Mouse (Mus musculus) lung, postnatal 0 days (tissue): ENCODE measurements around the gene Ptpn1. TPM values are rescaled to one million over a fixed set of nuclear protein-coding genes. Genes with fewer than 3 reads are reported as not detected.

Source experiments
- ATAC-seq: fragments of 200-750 bp; cut with Nextera tagmentation; 2 replicates; pipeline ENCODE4 v1.8.0; 2017; ENCODE audit warnings: moderate library complexity
- DNase-seq: peaks from one replicate; pipeline ENCODE4 v3.0.0-alpha.2; 2016; ENCODE audit warnings: low spot score
- H3K27ac ChIP-seq: fragments of 300-500 bp; sonication (generic); 2 replicates; pipeline ENCODE4 v1.5.1; 2014; ENCODE audit warnings: antibody characterized with exemption, mild to moderate bottlenecking, low read length, mixed read lengths
- H3K27me3 ChIP-seq: fragments of 300-500 bp; sonication (generic); replicated peaks from 2 replicates; pipeline ENCODE4 v1.6.1; 2014; ENCODE audit warnings: low read length, mixed read lengths; ENCODE audit not compliant: insufficient read depth
- H3K36me3 ChIP-seq: fragments of 300-500 bp; sonication (generic); 2 replicates; pipeline ENCODE4 v1.6.1; 2014; ENCODE audit warnings: low read length, mixed read lengths; ENCODE audit not compliant: insufficient read depth
- H3K4me1 ChIP-seq: fragments of 300-500 bp; sonication (generic); 2 replicates; pipeline ENCODE4 v1.6.1; 2014; ENCODE audit warnings: antibody characterized with exemption, low read depth, low read length, mixed read lengths; ENCODE audit not compliant: insufficient read depth
- H3K4me2 ChIP-seq: fragments of 300-500 bp; sonication (generic); replicated peaks from 2 replicates; pipeline ENCODE4 v1.6.1; 2014; ENCODE audit warnings: low read depth, mild to moderate bottlenecking, low read length, moderate library complexity, mixed read lengths
- H3K4me3 ChIP-seq: fragments of 300-500 bp; sonication (generic); 2 replicates; pipeline ENCODE4 v1.5.1; 2014; ENCODE audit warnings: low read depth, low read length
- H3K9ac ChIP-seq: fragments of 300-500 bp; sonication (generic); replicated peaks from 2 replicates; pipeline ENCODE4 v1.6.1; 2014; ENCODE audit warnings: low read depth, mild to moderate bottlenecking
- H3K9me3 ChIP-seq: fragments of 300-500 bp; sonication (generic); 2 replicates; pipeline ENCODE4 v1.6.1; 2016; ENCODE audit warnings: low read length, mixed read lengths
- CTCF ChIP-seq: IDR thresholded peaks from 2 replicates; pipeline ENCODE4 v1.5.1; 2016; ENCODE audit warnings: antibody characterized with exemption, mild to moderate bottlenecking
- EP300 ChIP-seq: IDR thresholded peaks from 2 replicates; pipeline ENCODE4 v1.6.1; 2016; ENCODE audit warnings: antibody characterized with exemption, mild to moderate bottlenecking, control low read depth
- WGBS: fragments of 180-500 bp; shearing (Covaris S2); extraction: QIAGEN DNeasy Blood & Tissue Kit; methylation state at CpG from one replicate; pipeline ENCODE4 v1.1.7; 2014; 5-methylcytosine and 5-hydroxymethylcytosine counted together
- polyA plus RNA-seq: library from polyadenylated mRNA; unstranded; fragments of >200 nt; fragmentation: Nextera tagmentation; extraction: Ambion mirVana; gene quantifications from 2 replicates; pipeline ENCODE4 v1.2.1, GENCODE M21; 2015

The Ptpn1 gene
- polyA plus RNA-seq, 1 experiment from 2014 or later = 81.2 TPM

DNA sequence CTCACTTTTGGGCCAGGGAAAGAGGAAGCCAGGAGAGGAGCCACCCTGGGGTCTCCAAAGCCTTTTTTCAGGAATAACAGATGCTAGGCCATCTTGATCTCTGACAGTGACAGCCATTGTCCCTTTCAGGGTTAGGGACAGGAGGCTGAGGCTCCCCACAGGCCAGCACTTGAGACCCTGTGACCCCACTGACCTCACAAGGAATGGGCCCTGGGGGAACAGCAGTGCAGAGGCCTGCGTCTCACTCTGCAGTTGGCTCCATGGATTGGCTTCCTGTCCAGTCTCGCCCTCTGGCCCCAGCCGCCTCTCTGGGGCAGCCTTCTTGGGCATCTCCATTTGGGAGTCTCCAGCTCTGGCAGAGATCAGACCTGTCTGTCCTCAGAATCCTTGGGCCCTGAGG lies 76.3 kb downstream of the Ptpn1 start:
- no peaks in the 10 kb centered on the region for H3K9me3 ChIP-seq
- H3K36me3 ChIP-seq = no peaks in the 10 kb centered on the region
- DNase-seq (no peak), ATAC-seq (no peak)
- no peak overlapping the region for H3K27ac ChIP-seq
- H3K27me3 ChIP-seq = no peaks in the 10 kb centered on the region
- no peak overlapping the region for H3K4me2 ChIP-seq
- TF ChIP-seq CTCF (no peak), EP300 (no peak)
- 96% methylated on average over 3 of the region's 3 CpGs for WGBS
- no peaks in the 10 kb centered on the region for H3K4me1 ChIP-seq
- no peak overlapping the region for H3K9ac ChIP-seq
- H3K4me3 ChIP-seq = no peak overlapping the region

DNA sequence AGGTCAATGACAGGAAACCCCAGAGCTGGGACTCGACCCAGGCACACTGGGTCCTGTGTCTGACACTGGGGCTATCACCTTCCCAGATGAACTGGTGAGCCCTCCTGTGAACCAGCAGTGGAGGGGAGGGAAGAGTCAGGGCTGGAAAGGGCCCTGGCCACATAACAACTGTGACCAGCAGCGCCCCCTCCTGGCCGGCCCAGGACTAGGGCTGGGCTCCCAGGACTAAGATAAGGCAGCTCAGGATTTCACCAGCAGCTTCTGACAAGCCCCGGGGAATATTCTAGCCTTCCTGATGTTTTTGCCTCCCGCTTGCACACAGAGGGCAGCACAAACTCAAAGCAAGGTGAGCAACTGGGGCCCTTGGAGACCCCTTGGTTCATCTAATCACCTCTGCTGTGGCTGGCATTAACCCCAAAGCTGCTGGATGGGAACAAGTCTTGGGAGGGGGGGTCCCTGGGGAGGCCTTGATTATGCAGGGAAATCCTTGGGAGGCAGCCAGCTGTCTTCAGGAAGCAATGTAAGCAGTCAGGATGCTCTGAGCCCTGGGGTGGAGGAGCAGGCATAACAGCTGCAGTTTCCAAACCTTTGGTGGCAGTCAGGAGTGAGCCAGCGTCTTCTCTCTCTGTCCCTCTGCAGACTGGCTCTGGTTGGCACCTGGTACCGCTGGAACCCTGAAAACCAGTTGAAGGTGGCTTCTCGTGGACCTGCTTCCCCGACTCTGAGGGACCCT lies 78.2 kb downstream of the Ptpn1 start, which contains the start of gene Ripor3:
Ripor3 (minus strand) TSS at position 683 of the 733 bp plus-strand sequence.
- Histone ChIP-seq H3K4me3 (no peak within 1 kb of the TSS), H3K27ac (no peak within 1 kb of the TSS), H3K9me3 (no peaks in the 10 kb centered on the region), H3K4me2 (no peak within 1 kb of the TSS), H3K9ac (no peak within 1 kb of the TSS), H3K27me3 (no peaks in the 10 kb centered on the region), H3K4me1 (no peaks in the 10 kb centered on the region), H3K36me3 (no peaks in the 10 kb centered on the region)
- ATAC-seq (peak; percentile 77), DNase-seq (peak; percentile 87)
- 28% methylated on average over 9 of the region's 9 CpGs for WGBS
- TF ChIP-seq EP300 (no peak), CTCF (peak; percentile 85)

DNA sequence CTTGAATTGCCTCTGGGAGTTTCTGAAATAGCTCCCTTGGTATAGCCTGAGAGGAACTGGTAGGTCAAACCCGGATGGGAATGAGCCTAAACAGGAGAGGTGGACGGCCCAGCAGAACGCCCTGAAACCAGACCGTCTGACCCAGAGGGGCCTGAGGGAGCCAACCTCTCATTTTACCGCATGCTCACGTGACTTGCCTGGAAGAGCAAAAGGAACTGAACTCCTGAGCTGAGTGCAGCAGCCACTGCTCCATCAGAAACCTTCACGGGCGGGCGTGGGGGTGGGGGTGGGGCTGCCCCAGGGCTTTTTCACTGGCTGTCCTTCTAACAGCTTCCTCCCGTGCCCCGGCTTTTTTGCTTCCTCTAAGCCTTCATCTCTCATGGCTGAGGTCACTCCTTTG lies 79.0 kb downstream of the Ptpn1 start:
- Histone ChIP-seq H3K4me3 (no peak overlapping the region), H3K9me3 (no peaks in the 10 kb centered on the region), H3K4me1 (no peaks in the 10 kb centered on the region), H3K4me2 (no peak overlapping the region), H3K9ac (no peak overlapping the region), H3K27me3 (no peaks in the 10 kb centered on the region), H3K36me3 (no peaks in the 10 kb centered on the region), H3K27ac (no peak overlapping the region)
- ATAC-seq (no peak), DNase-seq (no peak)
- WGBS = 38% methylated on average over 11 of the region's 11 CpGs
- TF ChIP-seq EP300 (no peak), CTCF (no peak)

DNA sequence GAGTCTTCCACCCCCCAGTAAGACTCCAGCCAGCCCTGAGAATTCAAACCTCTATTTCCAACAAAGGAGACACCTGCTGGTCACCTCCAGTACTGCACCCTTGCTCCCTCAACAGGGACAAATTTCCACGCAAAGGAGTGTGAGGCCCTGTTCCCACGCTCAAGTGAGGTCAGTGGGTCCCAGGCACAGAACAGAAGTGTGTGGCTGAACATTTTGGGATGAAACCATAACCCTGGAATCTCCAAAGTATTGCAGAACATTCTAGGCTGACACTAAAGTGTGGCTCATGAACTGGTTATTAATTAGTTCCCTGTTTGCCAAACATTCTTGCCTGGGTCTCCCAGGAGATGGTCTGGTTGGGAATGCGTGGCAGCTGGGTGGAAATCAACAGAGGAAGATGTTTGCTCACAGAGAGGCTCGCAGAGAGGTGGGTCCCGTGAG lies 85.1 kb downstream of the Ptpn1 start:
- peak overlapping the region; percentile 57; the same call in 1 of the 2 replicates for H3K27ac ChIP-seq
- 8% methylated on average over 5 of the region's 5 CpGs for WGBS

DNA sequence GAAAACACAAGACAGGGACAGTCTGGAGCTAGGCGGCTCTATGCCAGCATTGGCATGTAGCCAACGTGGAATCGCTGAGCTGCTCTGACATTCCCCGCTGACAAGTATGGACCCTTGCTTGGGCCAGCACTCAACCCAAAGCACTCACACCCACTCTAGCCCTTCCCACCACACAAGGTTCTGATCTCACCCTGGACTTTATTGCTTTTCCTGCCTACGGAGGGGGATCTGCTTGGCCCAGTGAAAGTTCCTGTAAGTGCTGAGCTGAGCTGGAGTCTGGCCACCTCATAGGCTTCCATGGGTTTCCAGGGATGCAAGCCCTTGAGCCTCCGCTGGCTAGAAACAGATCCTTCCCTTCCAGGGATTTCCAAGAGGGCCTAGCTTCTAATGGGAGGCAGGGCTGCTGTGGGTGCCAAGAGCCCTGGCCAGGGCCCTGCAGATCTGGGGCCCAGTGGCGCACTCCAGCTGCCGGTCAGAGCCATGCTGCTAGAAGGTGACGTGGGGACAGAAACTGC lies 87.4 kb downstream of the Ptpn1 start:
- WGBS = 28% methylated on average over 9 of the region's 9 CpGs
- peak; percentile 75 for DNase-seq
- Histone ChIP-seq H3K4me3 (no peak overlapping the region), H3K9ac (no peak overlapping the region), H3K27me3 (no peaks in the 10 kb centered on the region), H3K27ac (peak overlapping the region; percentile 49), H3K36me3 (no peaks in the 10 kb centered on the region), H3K4me1 (no peaks in the 10 kb centered on the region; the same call in 1 of the 2 replicates), H3K9me3 (no peaks in the 10 kb centered on the region), H3K4me2 (no peak overlapping the region)
- ATAC-seq = peak; percentile 60
- no peak for TF ChIP-seq EP300
- TF ChIP-seq CTCF = no peak

More for the DNA sequence above, 85.1 kb downstream of the Ptpn1 start:
- peak; percentile 92 for TF ChIP-seq CTCF
- no peak for TF ChIP-seq EP300
- no peak overlapping the region for H3K4me2 ChIP-seq
- H3K4me3 ChIP-seq = no peak overlapping the region
- ATAC-seq = peak; percentile 39
- no peaks in the 10 kb centered on the region for H3K9me3 ChIP-seq
- H3K27me3 ChIP-seq = no peaks in the 10 kb centered on the region
- no peak overlapping the region for H3K9ac ChIP-seq
- H3K4me1 ChIP-seq = no peaks in the 10 kb centered on the region; the same call in 1 of the 2 replicates
- no peaks in the 10 kb centered on the region for H3K36me3 ChIP-seq
- DNase-seq = peak; percentile 78

DNA sequence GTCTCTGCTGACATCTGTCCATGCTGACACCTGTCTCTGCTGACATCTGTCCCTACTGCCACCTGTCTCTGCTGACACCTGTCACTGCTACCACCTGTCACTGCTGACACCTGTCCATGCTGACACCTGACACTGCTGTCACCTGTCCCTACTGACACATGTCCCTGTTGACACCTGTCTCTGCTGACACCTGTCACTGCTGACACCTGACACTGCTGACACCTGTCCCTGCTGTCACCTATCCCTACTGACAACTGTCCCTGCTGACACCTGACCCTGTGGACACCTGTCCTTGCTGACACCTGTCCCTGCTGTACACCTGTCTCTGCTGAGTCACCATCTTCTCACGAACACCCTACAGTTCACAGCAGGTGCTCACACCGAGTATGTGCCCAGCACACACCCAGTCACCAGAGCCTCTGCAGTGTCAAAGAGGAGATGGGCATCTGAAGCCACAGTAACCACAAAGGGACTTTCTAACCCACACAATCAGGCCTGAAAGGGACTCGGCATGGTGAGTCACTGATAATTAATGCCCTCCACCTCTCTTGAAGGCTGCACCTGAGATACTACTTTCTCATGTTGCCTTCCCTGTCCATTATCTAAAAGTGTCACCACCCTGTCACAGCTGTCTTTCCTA lies 92.0 kb downstream of the Ptpn1 start:
- TF ChIP-seq CTCF (no peak), EP300 (no peak)
- Histone ChIP-seq H3K4me2 (no peak overlapping the region), H3K27me3 (no peaks in the 10 kb centered on the region), H3K4me1 (no peaks in the 10 kb centered on the region; the same call in 1 of the 2 replicates), H3K9me3 (0 out of 2 replicates have a peak, but pooled peaks cover 2% of the 10 kb centered on the region), H3K27ac (no peak overlapping the region), H3K4me3 (no peak overlapping the region), H3K9ac (no peak overlapping the region), H3K36me3 (no peaks in the 10 kb centered on the region)
- ATAC-seq (no peak), DNase-seq (no peak)
- WGBS = 63% methylated on average over 3 of the region's 3 CpGs
